Mouse (Mus musculus) limb, embryonic 12.5 days (tissue): ENCODE measurements around the gene Dnajb1. TPM values are rescaled to one million over a fixed set of nuclear protein-coding genes. Genes with fewer than 3 reads are reported as not detected.
A peak's percentile ranks its signal among the peaks of the same experiment; 100 is the strongest.

Experiments used
- ATAC-seq: fragments of 200-750 bp; cut with Nextera tagmentation; 2 replicates; pipeline ENCODE4 v1.8.0; 2017; ENCODE audit warnings: low read depth, moderate TSS enrichment; ENCODE audit not compliant: insufficient number of reproducible peaks, insufficient read depth, low FRiP score, low TSS enrichment
- H3K27ac ChIP-seq: fragments of 300-500 bp; sonication (generic); 2 replicates; pipeline ENCODE4 v1.5.1; 2016; ENCODE audit warnings: mild to moderate bottlenecking, moderate library complexity
- H3K27me3 ChIP-seq: fragments of 300-500 bp; sonication (generic); 2 replicates; pipeline ENCODE4 v1.6.1; 2016; ENCODE audit warnings: mild to moderate bottlenecking, moderate library complexity
- H3K36me3 ChIP-seq: fragments of 300-500 bp; sonication (generic); 2 replicates; pipeline ENCODE4 v1.6.1; 2016; ENCODE audit warnings: mild to moderate bottlenecking, moderate library complexity
- H3K4me1 ChIP-seq: fragments of 300-500 bp; sonication (generic); replicated peaks from 2 replicates; pipeline ENCODE4 v1.6.1; 2016
- H3K4me2 ChIP-seq: fragments of 300-500 bp; sonication (generic); 2 replicates; pipeline ENCODE4 v1.6.1; 2016; ENCODE audit warnings: mild to moderate bottlenecking, moderate library complexity
- H3K4me3 ChIP-seq: fragments of 300-500 bp; sonication (generic); replicated peaks from 2 replicates; pipeline ENCODE4 v1.5.1; 2016; ENCODE audit warnings: mild to moderate bottlenecking
- H3K9ac ChIP-seq: fragments of 300-500 bp; sonication (generic); replicated peaks from 2 replicates; pipeline ENCODE4 v1.6.1; 2016; ENCODE audit warnings: mild to moderate bottlenecking, moderate library complexity
- H3K9me3 ChIP-seq: fragments of 300-500 bp; sonication (generic); 2 replicates; pipeline ENCODE4 v1.6.1; 2016; ENCODE audit warnings: mild to moderate bottlenecking, moderate library complexity
- WGBS: fragments of 180-500 bp; shearing (Covaris S2); methylation state at CpG from one replicate; pipeline ENCODE4 v1.1.7; 2016; 5-methylcytosine and 5-hydroxymethylcytosine counted together
- polyA plus RNA-seq: library from polyadenylated mRNA; unstranded; fragments of >200 nt; fragmentation: Nextera tagmentation; extraction: Ambion mirVana; gene quantifications from 2 replicates; pipeline ENCODE4 v1.2.1, GENCODE M21; 2016

Dnajb1 gene
- polyA plus RNA-seq, 1 experiment from 2014 or later: 72.8 TPM

GRCm38 (mm10) chr8:83579676-83580075 lies 28.3 kb upstream of the Dnajb1 start:
- H3K4me3 ChIP-seq: no peak overlapping the region
- peaks cover 51% of the 10 kb centered on the region for H3K36me3 ChIP-seq
- no peaks in the 10 kb centered on the region for H3K27me3 ChIP-seq
- H3K9me3 ChIP-seq: no peaks in the 10 kb centered on the region
- H3K4me1 ChIP-seq: peaks cover 45% of the 10 kb centered on the region
- ATAC-seq: no peak
- 81% methylated on average over 8 of the region's 8 CpGs for WGBS
- H3K9ac ChIP-seq: no peak overlapping the region
- H3K27ac ChIP-seq: no peak overlapping the region
- no peak overlapping the region for H3K4me2 ChIP-seq

- ATAC-seq: no peak
- no peaks in the 10 kb centered on the region for H3K9me3 ChIP-seq
- peaks cover 53% of the 10 kb centered on the region for H3K36me3 ChIP-seq
- no peak overlapping the region for H3K9ac ChIP-seq
- no peak overlapping the region for H3K4me3 ChIP-seq
- H3K27ac ChIP-seq: no peak overlapping the region
- WGBS: 89% methylated on average over 8 of the region's 8 CpGs
- H3K27me3 ChIP-seq: no peaks in the 10 kb centered on the region
- H3K4me2 ChIP-seq: no peak overlapping the region
- H3K4me1 ChIP-seq: peaks cover 35% of the 10 kb centered on the region
Measured at GRCm38 (mm10) chr8:83580826-83581225, 27.2 kb upstream of the Dnajb1 start.

- H3K27ac ChIP-seq: no peak overlapping the region
- peaks cover 65% of the 10 kb centered on the region for H3K36me3 ChIP-seq
- no peaks in the 10 kb centered on the region for H3K27me3 ChIP-seq
- 92% methylated on average over 8 of the region's 8 CpGs for WGBS
- H3K4me1 ChIP-seq: peaks cover 21% of the 10 kb centered on the region
- ATAC-seq: no peak
- no peak overlapping the region for H3K9ac ChIP-seq
- no peak overlapping the region for H3K4me2 ChIP-seq
- no peaks in the 10 kb centered on the region for H3K9me3 ChIP-seq
- no peak overlapping the region for H3K4me3 ChIP-seq
Measured at GRCm38 (mm10) chr8:83582226-83582625, 25.8 kb upstream of the Dnajb1 start.

GRCm38 (mm10) chr8:83583236-83583635 lies 24.8 kb upstream of the Dnajb1 start:
- ATAC-seq: no peak
- no peak overlapping the region for H3K27ac ChIP-seq
- no peak overlapping the region for H3K4me3 ChIP-seq
- no peaks in the 10 kb centered on the region for H3K9me3 ChIP-seq
- H3K27me3 ChIP-seq: no peaks in the 10 kb centered on the region
- WGBS: 90% methylated on average over 15 of the region's 15 CpGs
- H3K4me1 ChIP-seq: peaks cover 13% of the 10 kb centered on the region
- H3K36me3 ChIP-seq: peaks cover 71% of the 10 kb centered on the region
- no peak overlapping the region for H3K9ac ChIP-seq
- no peak overlapping the region for H3K4me2 ChIP-seq

- H3K27me3 ChIP-seq: no peaks in the 10 kb centered on the region
- no peak overlapping the region for H3K27ac ChIP-seq
- H3K36me3 ChIP-seq: peaks cover 78% of the 10 kb centered on the region
- no peaks in the 10 kb centered on the region for H3K9me3 ChIP-seq
- H3K4me3 ChIP-seq: no peak overlapping the region
- WGBS: 88% methylated on average over 1 of the region's 1 CpGs
- no peak overlapping the region for H3K9ac ChIP-seq
- no peak for ATAC-seq
- no peak overlapping the region for H3K4me2 ChIP-seq
- peaks cover 10% of the 10 kb centered on the region; the same call in 1 of the 2 replicates for H3K4me1 ChIP-seq
Measured at GRCm38 (mm10) chr8:83584771-83585170, 23.2 kb upstream of the Dnajb1 start.

- H3K27me3 ChIP-seq: no peaks in the 10 kb centered on the region
- no peak overlapping the region for H3K9ac ChIP-seq
- ATAC-seq: no peak
- WGBS: 85% methylated on average over 3 of the region's 3 CpGs
- peaks cover 78% of the 10 kb centered on the region for H3K36me3 ChIP-seq
- no peak overlapping the region for H3K4me2 ChIP-seq
- no peak overlapping the region for H3K4me3 ChIP-seq
- H3K9me3 ChIP-seq: no peaks in the 10 kb centered on the region
- no peak overlapping the region for H3K27ac ChIP-seq
- peaks cover 10% of the 10 kb centered on the region; the same call in 1 of the 2 replicates for H3K4me1 ChIP-seq
Measured at GRCm38 (mm10) chr8:83585333-83585732, 22.7 kb upstream of the Dnajb1 start.

- H3K4me3 ChIP-seq: no peak overlapping the region
- ATAC-seq: no peak
- WGBS: 74% methylated on average over 6 of the region's 6 CpGs
- H3K9ac ChIP-seq: no peak overlapping the region
- peaks cover 22% of the 10 kb centered on the region for H3K4me1 ChIP-seq
- H3K27me3 ChIP-seq: no peaks in the 10 kb centered on the region
- H3K27ac ChIP-seq: no peak overlapping the region
- no peak overlapping the region for H3K4me2 ChIP-seq
- no peaks in the 10 kb centered on the region for H3K9me3 ChIP-seq
- peaks cover 78% of the 10 kb centered on the region for H3K36me3 ChIP-seq
Measured at GRCm38 (mm10) chr8:83587644-83588043, 20.3 kb upstream of the Dnajb1 start.

GRCm38 (mm10) chr8:83588886-83589285 lies 19.1 kb upstream of the Dnajb1 start:
- H3K27me3 ChIP-seq: no peaks in the 10 kb centered on the region
- H3K27ac ChIP-seq: no peak overlapping the region
- peaks cover 30% of the 10 kb centered on the region for H3K4me1 ChIP-seq
- no peak overlapping the region for H3K9ac ChIP-seq
- no peak overlapping the region for H3K4me3 ChIP-seq
- peaks cover 66% of the 10 kb centered on the region for H3K36me3 ChIP-seq
- no peak overlapping the region for H3K4me2 ChIP-seq
- no peaks in the 10 kb centered on the region for H3K9me3 ChIP-seq
- 92% methylated on average over 5 of the region's 5 CpGs for WGBS
- ATAC-seq: no peak

GRCm38 (mm10) chr8:83590488-83591023 lies 17.4 kb upstream of the Dnajb1 start:
- H3K4me2 ChIP-seq: no peak overlapping the region
- 87% methylated on average over 7 of the region's 7 CpGs for WGBS
- H3K27ac ChIP-seq: no peak overlapping the region
- H3K27me3 ChIP-seq: no peaks in the 10 kb centered on the region
- H3K9me3 ChIP-seq: no peaks in the 10 kb centered on the region
- no peak overlapping the region for H3K9ac ChIP-seq
- no peak for ATAC-seq
- H3K4me3 ChIP-seq: no peak overlapping the region
- peaks cover 30% of the 10 kb centered on the region for H3K4me1 ChIP-seq
- H3K36me3 ChIP-seq: peaks cover 51% of the 10 kb centered on the region

GRCm38 (mm10) chr8:83592682-83593081 lies 15.3 kb upstream of the Dnajb1 start:
- no peak overlapping the region for H3K27ac ChIP-seq
- ATAC-seq: no peak

GRCm38 (mm10) chr8:83593325-83594166 lies 14.4 kb upstream of the Dnajb1 start:
- no peaks in the 10 kb centered on the region for H3K27me3 ChIP-seq
- peak overlapping the region; percentile 90 for H3K27ac ChIP-seq
- WGBS: 7% methylated on average over 22 of the region's 22 CpGs
- ATAC-seq: no peak
- H3K4me3 ChIP-seq: peak overlapping the region; percentile 86
- no peaks in the 10 kb centered on the region for H3K9me3 ChIP-seq
- H3K9ac ChIP-seq: peak overlapping the region; percentile 91
- H3K4me1 ChIP-seq: peaks cover 30% of the 10 kb centered on the region
- peaks cover 28% of the 10 kb centered on the region for H3K36me3 ChIP-seq
- peak overlapping the region; percentile 86 for H3K4me2 ChIP-seq

More at GRCm38 (mm10) chr8:83592682-83593081, 15.3 kb upstream of the Dnajb1 start:
- no peaks in the 10 kb centered on the region for H3K27me3 ChIP-seq
- peaks cover 30% of the 10 kb centered on the region for H3K4me1 ChIP-seq
- no peaks in the 10 kb centered on the region for H3K9me3 ChIP-seq
- 64% methylated on average over 3 of the region's 3 CpGs for WGBS
- peak overlapping the region; percentile 54; the same call in 1 of the 2 replicates for H3K9ac ChIP-seq
- peaks cover 37% of the 10 kb centered on the region for H3K36me3 ChIP-seq
- H3K4me2 ChIP-seq: peak overlapping the region; percentile 86
- peak overlapping the region; percentile 86 for H3K4me3 ChIP-seq
